13 mouse cellular contexts compared by ENCODE assay signal in the genomic region with DNA sequence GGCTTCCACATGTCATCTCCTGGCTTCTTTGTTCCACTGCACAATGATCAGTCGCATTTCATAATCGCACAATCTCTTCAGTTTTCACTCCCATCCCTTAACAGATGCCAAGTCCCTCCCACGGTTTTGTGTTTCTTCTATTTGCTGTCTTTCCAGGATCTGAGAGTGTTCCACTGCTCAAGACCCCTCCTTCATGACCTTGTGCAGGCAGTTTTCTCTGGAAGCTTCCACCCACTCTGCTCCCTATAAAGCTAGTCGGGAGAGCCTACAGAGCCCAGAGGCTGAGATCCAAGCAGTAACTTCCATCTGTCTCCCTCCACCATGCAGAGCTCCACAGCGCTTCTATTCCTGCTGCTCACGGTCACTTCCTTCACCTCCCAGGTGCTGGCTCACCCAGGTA. TPM values are rescaled to one million over a fixed set of nuclear protein-coding genes. Genes with fewer than 3 reads are reported as not detected.
A peak's percentile ranks its signal among the peaks of the same experiment; 100 is the strongest.
DNase-seq lines count a peak whose midpoint lies in the region; ATAC-seq and TF ChIP-seq lines count a peak whose summit lies in the region.
"Had no signal": no experiment of that assay in that cellular context is flagged by ENCODE, and none has a peak within 500 bp of the region (broad histone marks: within the 10 kb centered on the region; RNA-seq: fewer than 3 reads in every experiment).

TSS of gene Ccl11 (plus strand) at position 178 of the 400 bp plus-strand sequence.

- H3K4me2 ChIP-seq in lung, embryonic 15.5 days: peak within 1 kb of the TSS; percentile 34
- peak within 1 kb of the TSS; percentile 36 for H3K4me2 ChIP-seq in intestine, embryonic 15.5 days (replicated peaks)
- H3K4me2 ChIP-seq in midbrain, embryonic 16.5 days (ENCODE audit: low read length): no peak within 1 kb of the TSS
- H3K4me2 ChIP-seq: heart, embryonic 12.5 days; hindbrain, embryonic 14.5 days; liver, embryonic 15.5 days had no signal

- H3K27me3 ChIP-seq in lung, embryonic 15.5 days: no peaks in the 10 kb centered on the region
- H3K27me3 ChIP-seq in intestine, embryonic 15.5 days (replicated peaks): no peaks in the 10 kb centered on the region
- H3K27me3 ChIP-seq in small intestine, adult 2 months (ENCODE audit: control insufficient read depth, insufficient read depth, low read length): no peaks in the 10 kb centered on the region
- H3K27me3 ChIP-seq in midbrain, embryonic 16.5 days (ENCODE audit: control insufficient read depth, insufficient read depth, low read depth, low read length): no peaks in the 10 kb centered on the region
- H3K27me3 ChIP-seq: heart, embryonic 12.5 days; liver, embryonic 15.5 days had no signal

- TF ChIP-seq CTCF in lung, adult 2 months (IDR thresholded peaks at IDR 0.05; ENCODE audit: insufficient read depth, low read length): no peak
- no peak for TF ChIP-seq CTCF in small intestine, adult 2 months (IDR thresholded peaks at IDR 0.05; ENCODE audit: extremely low read depth, insufficient read length, insufficient replicate concordance, low read depth, low read length)

- no peak within 1 kb of the TSS for H3K9ac ChIP-seq in lung, embryonic 15.5 days
- no peak within 1 kb of the TSS for H3K9ac ChIP-seq in intestine, embryonic 15.5 days
- H3K9ac ChIP-seq in midbrain, embryonic 16.5 days (ENCODE audit: low read depth, low read length): no peak within 1 kb of the TSS
- H3K9ac ChIP-seq: heart, embryonic 12.5 days; hindbrain, embryonic 14.5 days; liver, embryonic 15.5 days had no signal

- no peaks in the 10 kb centered on the region for H3K9me3 ChIP-seq in lung, embryonic 15.5 days
- no peaks in the 10 kb centered on the region for H3K9me3 ChIP-seq in intestine, embryonic 15.5 days
- no peaks in the 10 kb centered on the region for H3K9me3 ChIP-seq in midbrain, embryonic 16.5 days (replicated peaks; ENCODE audit: control insufficient read depth, low read length, poor library complexity, severe bottlenecking)
- H3K9me3 ChIP-seq: forebrain, embryonic 10.5 days; heart, embryonic 12.5 days; liver, embryonic 15.5 days had no signal

- no peak for DNase-seq in frontal cortex, postnatal 10 days (ENCODE audit: low spot score in 2 of 2)
- DNase-seq in lung, adult 2 months: no peak
- no peak for DNase-seq in ovary, postnatal 36 days (ENCODE audit: low spot score)
- DNase-seq: embryo, embryonic 11 days had no signal

- ATAC-seq in frontal cortex, adult (ENCODE audit: low TSS enrichment): peak; percentile 81; the same call in 1 of the 2 replicates
- ATAC-seq in lung, embryonic 15.5 days (ENCODE audit: borderline replicate concordance, extremely low read depth, low FRiP score, low TSS enrichment): peak; percentile 74; the same call in 1 of the 2 replicates
- no peak for ATAC-seq in intestine, embryonic 15.5 days
- ATAC-seq in midbrain, embryonic 16.5 days: no peak

- 64% methylated on average over 6 of the region's 6 CpGs for WGBS in lung, embryonic 15.5 days
- 65% methylated on average over 6 of the region's 6 CpGs for WGBS in lung, adult 2 months
- 65% methylated on average over 6 of the region's 6 CpGs for WGBS in intestine, embryonic 15.5 days
- WGBS in small intestine, adult 2 months: 69% methylated on average over 6 of the region's 6 CpGs
- 83% methylated on average over 6 of the region's 6 CpGs for WGBS in midbrain, embryonic 16.5 days

- no peaks in the 10 kb centered on the region for H3K36me3 ChIP-seq in lung, embryonic 15.5 days
- H3K36me3 ChIP-seq in intestine, embryonic 15.5 days: no peaks in the 10 kb centered on the region
- H3K36me3 ChIP-seq in small intestine, adult 2 months (ENCODE audit: control insufficient read depth, insufficient read depth, low read length): no peaks in the 10 kb centered on the region
- H3K36me3 ChIP-seq in midbrain, embryonic 16.5 days (ENCODE audit: control insufficient read depth, insufficient read depth, low read length): no peaks in the 10 kb centered on the region
- H3K36me3 ChIP-seq: forebrain, embryonic 10.5 days; heart, embryonic 12.5 days; liver, embryonic 15.5 days had no signal

- H3K4me3 ChIP-seq in lung, embryonic 15.5 days: peak within 1 kb of the TSS; percentile 27
- H3K4me3 ChIP-seq in lung, adult 2 months (replicated peaks; ENCODE audit: extremely low read depth, low read depth, low read length): no peak within 1 kb of the TSS
- H3K4me3 ChIP-seq in intestine, embryonic 15.5 days (replicated peaks): peak within 1 kb of the TSS; percentile 17; the same call in 1 of the 2 replicates
- peak within 1 kb of the TSS; percentile 35 for H3K4me3 ChIP-seq in small intestine, adult 2 months (ENCODE audit: low read depth, low read length)
- H3K4me3 ChIP-seq in midbrain, embryonic 16.5 days (ENCODE audit: low read depth, low read length): no peak within 1 kb of the TSS
- H3K4me3 ChIP-seq: forebrain, embryonic 10.5 days; heart, embryonic 12.5 days; liver, embryonic 15.5 days had no signal

- TF ChIP-seq POLR2A in lung, adult 2 months (IDR thresholded peaks at IDR 0.05; ENCODE audit: borderline replicate concordance, extremely low read depth, low read depth, low read length): no peak
- no peak; the same call in 1 of the 2 replicates for TF ChIP-seq POLR2A in small intestine, adult 2 months (IDR thresholded peaks at IDR 0.05; ENCODE audit: low read depth, low read length)

- H3K4me1 ChIP-seq in lung, embryonic 15.5 days: peaks cover 4% of the 10 kb centered on the region; the same call in 1 of the 2 replicates
- no peaks in the 10 kb centered on the region for H3K4me1 ChIP-seq in lung, adult 2 months (ENCODE audit: control insufficient read depth, insufficient read depth, low read length)
- H3K4me1 ChIP-seq in intestine, embryonic 15.5 days (replicated peaks): no peaks in the 10 kb centered on the region
- no peaks in the 10 kb centered on the region for H3K4me1 ChIP-seq in small intestine, adult 2 months (ENCODE audit: control insufficient read depth, insufficient read depth, insufficient read length, low read length)
- H3K4me1 ChIP-seq in midbrain, embryonic 16.5 days (ENCODE audit: control insufficient read depth, insufficient read depth, low read length): no peaks in the 10 kb centered on the region
- H3K4me1 ChIP-seq: forebrain, embryonic 10.5 days; heart, embryonic 12.5 days; liver, embryonic 15.5 days had no signal

- 0 out of 2 replicates have a peak within 1 kb of the TSS, but pooled peaks have one; percentile 16 for H3K27ac ChIP-seq in lung, embryonic 15.5 days
- no peak within 1 kb of the TSS for H3K27ac ChIP-seq in intestine, embryonic 15.5 days
- peak within 1 kb of the TSS; percentile 24; the same call in 1 of the 2 replicates for H3K27ac ChIP-seq in small intestine, adult 2 months (ENCODE audit: insufficient read depth, low read depth, low read length)
- no peak within 1 kb of the TSS for H3K27ac ChIP-seq in midbrain, embryonic 16.5 days (ENCODE audit: low read length)
- H3K27ac ChIP-seq: forebrain, embryonic 10.5 days; hindbrain, embryonic 14.5 days; liver, embryonic 15.5 days had no signal

RNA-seq across cellular contexts. Expression of gene Ccl11, which starts in this region (rescaled TPM):
- 81.8 and 84.7 TPM in 2 replicates for polyA plus RNA-seq in lung, embryonic 15.5 days (2015; fragmentation: Nextera tagmentation; extraction: Ambion mirVana)
- 6.9 and 7.6 TPM in 2 replicates for polyA plus RNA-seq in lung, adult 2 months (2012; rRNA removed)
- polyA plus RNA-seq in intestine, embryonic 15.5 days (2015; fragmentation: Nextera tagmentation; extraction: Ambion mirVana): 97.5 and 103 TPM in 2 replicates
- polyA plus RNA-seq in small intestine, adult 2 months (2012; rRNA removed): 12.6 and 14.8 TPM in 2 replicates
- 0.23 TPM in 1 of 2 replicates, not detected in the other for polyA plus RNA-seq in midbrain, embryonic 16.5 days (2015; fragmentation: Nextera tagmentation; extraction: Ambion mirVana)
- polyA plus RNA-seq: forebrain, embryonic 10.5 days had no signal

Comparison
In these comparisons a context has a peak if more than half of its experiments do, and no peak if none do; other contexts are left out.
1. H3K4me3 ChIP-seq: peak in lung, embryonic 15.5 days (single experiment), intestine, embryonic 15.5 days (single experiment) and small intestine, adult 2 months (single experiment); none in lung, adult 2 months (single experiment) and midbrain, embryonic 16.5 days (single experiment).
2. ATAC-seq: peak in frontal cortex, adult (single experiment) and lung, embryonic 15.5 days (single experiment); none in intestine, embryonic 15.5 days (single experiment) and midbrain, embryonic 16.5 days (single experiment).
3. H3K27ac ChIP-seq: peak in lung, embryonic 15.5 days (single experiment) and small intestine, adult 2 months (single experiment); none in intestine, embryonic 15.5 days (single experiment) and midbrain, embryonic 16.5 days (single experiment).